Mouse (Mus musculus) lung, embryonic 14.5 days (tissue): ENCODE results near the gene Zfp775. TPM values are rescaled to one million over a fixed set of nuclear protein-coding genes. Genes with fewer than 3 reads are reported as not detected.

Source experiments
- ATAC-seq: fragments of 200-750 bp; cut with Nextera tagmentation; 2 replicates; pipeline ENCODE4 v1.8.0; 2017; ENCODE audit warnings: mild to moderate bottlenecking, moderate TSS enrichment, moderate library complexity; ENCODE audit not compliant: insufficient read depth
- DNase-seq: peaks from one replicate; pipeline ENCODE4 v3.0.0-alpha.2; 2015
- H3K27ac ChIP-seq: fragments of 300-500 bp; sonication (generic); 2 replicates; pipeline ENCODE4 v1.5.1; 2014; ENCODE audit warnings: low read depth, mild to moderate bottlenecking, moderate library complexity
- H3K27me3 ChIP-seq: fragments of 300-500 bp; sonication (generic); 2 replicates; pipeline ENCODE4 v1.6.1; 2014; ENCODE audit warnings: low read length, control low read depth; ENCODE audit not compliant: insufficient read depth
- H3K36me3 ChIP-seq: fragments of 300-500 bp; sonication (generic); 2 replicates; pipeline ENCODE4 v1.6.1; 2014; ENCODE audit warnings: control low read depth; ENCODE audit not compliant: insufficient read depth
- H3K4me1 ChIP-seq: fragments of 300-500 bp; sonication (generic); 2 replicates; pipeline ENCODE4 v1.6.1; 2014; ENCODE audit warnings: antibody characterized with exemption, control low read depth; ENCODE audit not compliant: insufficient read depth
- H3K4me2 ChIP-seq: fragments of 300-500 bp; sonication (generic); 2 replicates; pipeline ENCODE4 v1.6.1; 2014; ENCODE audit warnings: mild to moderate bottlenecking
- H3K4me3 ChIP-seq: fragments of 300-500 bp; sonication (generic); 2 replicates; pipeline ENCODE4 v1.5.1; 2014; ENCODE audit warnings: low read depth, low read length
- H3K9ac ChIP-seq: fragments of 300-500 bp; sonication (generic); 2 replicates; pipeline ENCODE4 v1.6.1; 2014
- H3K9me3 ChIP-seq: fragments of 300-500 bp; sonication (generic); 2 replicates; pipeline ENCODE4 v1.6.1; 2016; ENCODE audit warnings: low read depth, low read length, control low read depth
- CTCF ChIP-seq: IDR thresholded peaks from 2 replicates; pipeline ENCODE4 v1.5.1; 2016; ENCODE audit warnings: antibody characterized with exemption, low read depth
- WGBS: fragments of 180-500 bp; shearing (Covaris S2); extraction: QIAGEN DNeasy Blood & Tissue Kit; methylation state at CpG from one replicate; pipeline ENCODE4 v1.1.7; 2014; 5-methylcytosine and 5-hydroxymethylcytosine counted together
- polyA plus RNA-seq: library from polyadenylated mRNA; unstranded; fragments of >200 nt; fragmentation: Nextera tagmentation; extraction: Ambion mirVana; gene quantifications from 2 replicates; pipeline ENCODE4 v1.2.1, GENCODE M21; 2014

The Zfp775 gene
- polyA plus RNA-seq, 1 experiment from 2014 or later, result 7.8 TPM

- Histone ChIP-seq H3K9ac (no peak overlapping the region), H3K4me2 (no peak overlapping the region), H3K4me1 (peaks cover 11% of the 10 kb centered on the region; the same call in 1 of the 2 replicates), H3K9me3 (no peaks in the 10 kb centered on the region), H3K4me3 (no peak overlapping the region), H3K27ac (peak overlapping the region; percentile 81), H3K36me3 (no peaks in the 10 kb centered on the region), H3K27me3 (no peaks in the 10 kb centered on the region)
- peak; percentile 10; the same call in 1 of the 2 replicates for ATAC-seq
- peak; percentile 24 for DNase-seq
- TF ChIP-seq CTCF, result no peak
- 30% methylated on average over 10 of the region's 10 CpGs for WGBS
Observed at GRCm38 (mm10) chr6:48573280-48573679, 28.6 kb upstream of the Zfp775 start.

GRCm38 (mm10) chr6:48573981-48574380 lies 27.9 kb upstream of the Zfp775 start:
- 51% methylated on average over 3 of the region's 3 CpGs for WGBS
- no peaks in the 10 kb centered on the region for H3K27me3 ChIP-seq
- no peak for DNase-seq
- H3K27ac ChIP-seq, result no peak overlapping the region
- peaks cover 11% of the 10 kb centered on the region for H3K4me1 ChIP-seq
- TF ChIP-seq CTCF, result no peak
- no peak overlapping the region for H3K4me2 ChIP-seq
- H3K4me3 ChIP-seq, result no peak overlapping the region
- no peak overlapping the region for H3K9ac ChIP-seq
- no peaks in the 10 kb centered on the region for H3K36me3 ChIP-seq
- no peak for ATAC-seq
- no peaks in the 10 kb centered on the region for H3K9me3 ChIP-seq

GRCm38 (mm10) chr6:48578736-48579135 lies 23.1 kb upstream of the Zfp775 start:
- WGBS, result 22% methylated on average over 5 of the region's 5 CpGs
- ATAC-seq (no peak), DNase-seq (no peak)
- Histone ChIP-seq H3K36me3 (no peaks in the 10 kb centered on the region), H3K4me2 (no peak overlapping the region), H3K27me3 (no peaks in the 10 kb centered on the region), H3K4me1 (peaks cover 8% of the 10 kb centered on the region), H3K9me3 (no peaks in the 10 kb centered on the region), H3K27ac (peak overlapping the region; percentile 54; the same call in 1 of the 2 replicates), H3K4me3 (no peak overlapping the region), H3K9ac (no peak overlapping the region)
- no peak for TF ChIP-seq CTCF

DNA sequence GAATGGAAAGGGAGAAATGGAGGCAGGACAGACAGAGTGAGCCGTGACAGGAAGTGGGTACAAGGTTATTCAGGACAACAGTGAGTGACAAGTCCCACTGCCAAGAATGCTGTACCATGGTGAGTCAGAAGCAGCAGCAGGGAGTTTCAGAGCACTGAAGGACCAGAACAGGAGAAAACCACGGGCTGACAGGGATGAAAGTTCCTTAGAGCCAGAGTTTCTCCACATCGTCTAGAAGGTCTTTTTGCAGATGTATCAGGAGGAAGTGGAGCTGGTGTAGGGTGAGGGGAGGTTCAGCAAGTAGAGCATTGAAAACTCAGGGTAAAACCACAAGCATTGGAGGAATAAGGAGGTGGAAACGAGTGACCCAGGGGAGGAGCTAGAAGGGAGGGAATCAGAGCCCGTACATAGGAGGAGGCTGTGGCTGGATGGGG lies 22.6 kb upstream of the Zfp775 start:
- Histone ChIP-seq H3K4me2 (peak overlapping the region; percentile 28; the same call in 1 of the 2 replicates), H3K9me3 (no peaks in the 10 kb centered on the region), H3K9ac (no peak overlapping the region), H3K27ac (peak overlapping the region; percentile 54; the same call in 1 of the 2 replicates), H3K4me1 (peaks cover 8% of the 10 kb centered on the region), H3K27me3 (no peaks in the 10 kb centered on the region), H3K4me3 (no peak overlapping the region), H3K36me3 (no peaks in the 10 kb centered on the region)
- DNase-seq (peak; percentile 66), ATAC-seq (peak; percentile 74)
- no peak for TF ChIP-seq CTCF
- WGBS, result 13% methylated on average over 5 of the region's 5 CpGs

DNA sequence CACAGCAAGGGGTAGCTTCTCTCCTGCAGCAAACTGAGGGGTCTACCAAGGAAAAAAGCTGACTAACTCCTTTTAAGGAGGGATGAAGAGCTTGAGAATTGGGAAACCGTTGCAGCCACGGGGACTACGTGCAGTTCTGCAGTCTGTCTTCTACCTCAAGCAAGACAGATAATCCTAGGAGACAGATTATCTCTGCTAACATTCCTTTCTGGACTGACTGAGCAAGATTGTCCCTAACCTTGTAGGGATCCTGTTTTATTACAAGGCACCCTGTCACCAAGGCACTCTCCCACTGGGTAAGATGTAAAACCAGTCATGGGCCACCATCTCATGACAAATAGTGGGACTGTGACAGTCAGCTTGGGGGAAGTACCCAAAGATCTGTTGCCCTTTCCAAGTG lies 20.6 kb upstream of the Zfp775 start:
- Histone ChIP-seq H3K4me3 (no peak overlapping the region), H3K27ac (no peak overlapping the region), H3K27me3 (no peaks in the 10 kb centered on the region), H3K9ac (no peak overlapping the region), H3K36me3 (no peaks in the 10 kb centered on the region), H3K9me3 (no peaks in the 10 kb centered on the region), H3K4me1 (peaks cover 8% of the 10 kb centered on the region), H3K4me2 (no peak overlapping the region)
- no peak for TF ChIP-seq CTCF
- ATAC-seq, result no peak
- no peak for DNase-seq
- 39% methylated on average over 3 of the region's 3 CpGs for WGBS

GRCm38 (mm10) chr6:48582037-48582436 lies 19.8 kb upstream of the Zfp775 start:
- no peaks in the 10 kb centered on the region for H3K36me3 ChIP-seq
- H3K9me3 ChIP-seq, result no peaks in the 10 kb centered on the region
- no peak overlapping the region for H3K27ac ChIP-seq
- peak; percentile 91 for DNase-seq
- 69% methylated on average over 3 of the region's 3 CpGs for WGBS
- H3K4me2 ChIP-seq, result no peak overlapping the region
- no peak overlapping the region for H3K4me3 ChIP-seq
- peak; percentile 79 for TF ChIP-seq CTCF
- no peak overlapping the region for H3K9ac ChIP-seq
- H3K27me3 ChIP-seq, result no peaks in the 10 kb centered on the region
- ATAC-seq, result peak; percentile 29; the same call in 1 of the 2 replicates
- peaks cover 8% of the 10 kb centered on the region for H3K4me1 ChIP-seq

GRCm38 (mm10) chr6:48589194-48589750 lies 12.6 kb upstream of the Zfp775 start, which contains the start of gene Gm45021:
Gene Gm45021, plus strand, starts transcription at chr6:48589610.
- H3K4me1 ChIP-seq, result no peaks in the 10 kb centered on the region
- DNase-seq (peak; percentile 26), ATAC-seq (no peak)
- H3K4me3 ChIP-seq, result no peak within 1 kb of the TSS
- TF ChIP-seq CTCF, result no peak
- no peak within 1 kb of the TSS for H3K27ac ChIP-seq
- H3K9ac ChIP-seq, result no peak within 1 kb of the TSS
- no peak within 1 kb of the TSS for H3K4me2 ChIP-seq
- H3K36me3 ChIP-seq, result no peaks in the 10 kb centered on the region
- no peaks in the 10 kb centered on the region for H3K27me3 ChIP-seq
- 19% methylated on average over 6 of the region's 6 CpGs for WGBS
- no peaks in the 10 kb centered on the region for H3K9me3 ChIP-seq
